Mouse (Mus musculus) kidney, postnatal 0 days (tissue): Measurements from ENCODE around the gene Tfcp2. TPM values are rescaled to one million over a fixed set of nuclear protein-coding genes. Genes with fewer than 3 reads are reported as not detected.

Experiments used
- ATAC-seq: fragments of 200-750 bp; cut with Nextera tagmentation; replicated peaks from 2 replicates; pipeline ENCODE4 v1.8.0; 2017; ENCODE audit warnings: low read depth, moderate number of reproducible peaks, moderate TSS enrichment, moderate library complexity; ENCODE audit not compliant: low FRiP score
- DNase-seq: peaks from one replicate; pipeline ENCODE4 v3.0.0-alpha.2; 2016; ENCODE audit warnings: low spot score
- H3K27ac ChIP-seq: fragments of 300-500 bp; sonication (generic); 2 replicates; pipeline ENCODE4 v1.5.1; 2014; ENCODE audit warnings: mild to moderate bottlenecking
- H3K27me3 ChIP-seq: fragments of 300-500 bp; sonication (generic); 2 replicates; pipeline ENCODE4 v1.6.1; 2014; ENCODE audit warnings: low read length, mixed read lengths; ENCODE audit not compliant: insufficient read depth
- H3K36me3 ChIP-seq: fragments of 300-500 bp; sonication (generic); 2 replicates; pipeline ENCODE4 v1.6.1; 2014; ENCODE audit warnings: low read length, mixed read lengths; ENCODE audit not compliant: insufficient read depth
- H3K4me1 ChIP-seq: fragments of 300-500 bp; sonication (generic); replicated peaks from 2 replicates; pipeline ENCODE4 v1.6.1; 2014; ENCODE audit warnings: antibody characterized with exemption, low read length, mixed read lengths; ENCODE audit not compliant: insufficient read depth
- H3K4me2 ChIP-seq: fragments of 300-500 bp; sonication (generic); 2 replicates; pipeline ENCODE4 v1.6.1; 2014; ENCODE audit warnings: mild to moderate bottlenecking, low read length, moderate library complexity, mixed read lengths
- H3K4me3 ChIP-seq: fragments of 300-500 bp; sonication (generic); replicated peaks from 2 replicates; pipeline ENCODE4 v1.5.1; 2014; ENCODE audit warnings: low read depth, low read length
- H3K9ac ChIP-seq: fragments of 300-500 bp; sonication (generic); 2 replicates; pipeline ENCODE4 v1.6.1; 2014; ENCODE audit warnings: low read depth, low read length
- H3K9me3 ChIP-seq: fragments of 300-500 bp; sonication (generic); replicated peaks from 2 replicates; pipeline ENCODE4 v1.6.1; 2016; ENCODE audit warnings: low read length, inconsistent platforms, mixed read lengths
- CTCF ChIP-seq: IDR thresholded peaks from 2 replicates; pipeline ENCODE4 v1.5.1; 2016; ENCODE audit warnings: antibody characterized with exemption, low read depth, mild to moderate bottlenecking, moderate library complexity
- WGBS: fragments of 180-500 bp; shearing (Covaris S2); extraction: QIAGEN DNeasy Blood & Tissue Kit; methylation state at CpG from one replicate; pipeline ENCODE4 v1.1.7; 2014; 5-methylcytosine and 5-hydroxymethylcytosine counted together
- polyA plus RNA-seq: library from polyadenylated mRNA; unstranded; fragments of >200 nt; fragmentation: Nextera tagmentation; extraction: Ambion mirVana; gene quantifications from 2 replicates; pipeline ENCODE4 v1.2.1, GENCODE M21; 2015

Tfcp2 gene
- 28.6 and 29.1 TPM in 2 replicates for polyA plus RNA-seq

- ATAC-seq: peak; percentile 99
Measured at GRCm38 (mm10) chr15:100551326-100552307, at the start of gene Tfcp2. Gene Tfcp2, minus strand, starts transcription at chr15:100552008.

DNA sequence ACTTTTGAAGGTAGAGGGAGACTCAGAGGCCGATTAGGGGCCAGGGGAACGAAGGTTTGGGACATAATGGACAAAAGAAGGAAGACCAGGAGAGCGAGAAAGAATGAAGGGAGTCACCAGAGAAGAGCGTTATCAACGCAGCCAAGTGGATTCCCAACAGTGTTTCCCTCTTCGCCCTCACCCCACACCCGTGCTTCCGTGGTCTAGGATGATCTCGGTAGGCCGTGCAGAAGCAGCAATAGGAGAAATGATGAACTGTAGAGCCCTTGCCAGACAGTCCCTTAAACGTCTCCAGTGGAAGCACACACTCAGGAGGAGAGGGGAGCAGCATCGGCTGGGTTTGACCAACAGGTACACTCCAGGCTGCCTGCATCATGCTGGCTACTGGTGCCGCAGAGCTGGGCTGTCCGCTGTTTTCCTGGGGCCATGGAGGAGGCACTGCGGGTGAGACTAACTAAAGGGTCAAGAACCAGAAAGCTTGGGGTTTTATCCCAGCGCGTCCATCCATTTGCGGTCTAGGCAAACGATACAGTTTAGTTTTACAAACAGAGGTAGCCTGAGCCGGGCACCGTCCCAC, 49.0 kb upstream of the Tfcp2 start:
- peak overlapping the region; percentile 96 for H3K4me3 ChIP-seq
- H3K9me3 ChIP-seq: no peaks in the 10 kb centered on the region
- H3K9ac ChIP-seq: peak overlapping the region; percentile 92; the same call in 1 of the 2 replicates
- no peak for ATAC-seq
- H3K27me3 ChIP-seq: no peaks in the 10 kb centered on the region
- H3K27ac ChIP-seq: peak overlapping the region; percentile 93
- DNase-seq: no peak
- peak overlapping the region; percentile 89 for H3K4me2 ChIP-seq
- H3K36me3 ChIP-seq: no peaks in the 10 kb centered on the region
- TF ChIP-seq CTCF: no peak
- H3K4me1 ChIP-seq: peaks cover 17% of the 10 kb centered on the region; the same call in 1 of the 2 replicates
- WGBS: 26% methylated on average over 21 of the region's 21 CpGs

More at GRCm38 (mm10) chr15:100551326-100552307, at the start of gene Tfcp2:
- WGBS: under 1% methylated on average over 83 of the region's 84 CpGs
- DNase-seq: peak; percentile 99
- Histone ChIP-seq H3K27ac (peak within 1 kb of the TSS; percentile 98), H3K4me3 (peak within 1 kb of the TSS; percentile 82), H3K4me2 (peak within 1 kb of the TSS; percentile 94), H3K9ac (peak within 1 kb of the TSS; percentile 91), H3K9me3 (no peaks in the 10 kb centered on the region), H3K36me3 (0 out of 2 replicates have a peak, but pooled peaks cover 3% of the 10 kb centered on the region), H3K4me1 (no peaks in the 10 kb centered on the region), H3K27me3 (no peaks in the 10 kb centered on the region)
- TF ChIP-seq CTCF: peak; percentile 3; the same call in 1 of the 2 replicates

- WGBS: under 1% methylated on average over 34 of the region's 35 CpGs
- ATAC-seq (peak; percentile 71), DNase-seq (peak; percentile 88)
- Histone ChIP-seq H3K27ac (peak overlapping the region; percentile 93), H3K4me1 (peaks cover 17% of the 10 kb centered on the region; the same call in 1 of the 2 replicates), H3K9ac (peak overlapping the region; percentile 92), H3K4me2 (peak overlapping the region; percentile 89), H3K4me3 (peak overlapping the region; percentile 96), H3K36me3 (no peaks in the 10 kb centered on the region), H3K27me3 (no peaks in the 10 kb centered on the region), H3K9me3 (no peaks in the 10 kb centered on the region)
- peak; percentile 60 for TF ChIP-seq CTCF
Measured at GRCm38 (mm10) chr15:100600047-100600695, 48.4 kb upstream of the Tfcp2 start.

DNA sequence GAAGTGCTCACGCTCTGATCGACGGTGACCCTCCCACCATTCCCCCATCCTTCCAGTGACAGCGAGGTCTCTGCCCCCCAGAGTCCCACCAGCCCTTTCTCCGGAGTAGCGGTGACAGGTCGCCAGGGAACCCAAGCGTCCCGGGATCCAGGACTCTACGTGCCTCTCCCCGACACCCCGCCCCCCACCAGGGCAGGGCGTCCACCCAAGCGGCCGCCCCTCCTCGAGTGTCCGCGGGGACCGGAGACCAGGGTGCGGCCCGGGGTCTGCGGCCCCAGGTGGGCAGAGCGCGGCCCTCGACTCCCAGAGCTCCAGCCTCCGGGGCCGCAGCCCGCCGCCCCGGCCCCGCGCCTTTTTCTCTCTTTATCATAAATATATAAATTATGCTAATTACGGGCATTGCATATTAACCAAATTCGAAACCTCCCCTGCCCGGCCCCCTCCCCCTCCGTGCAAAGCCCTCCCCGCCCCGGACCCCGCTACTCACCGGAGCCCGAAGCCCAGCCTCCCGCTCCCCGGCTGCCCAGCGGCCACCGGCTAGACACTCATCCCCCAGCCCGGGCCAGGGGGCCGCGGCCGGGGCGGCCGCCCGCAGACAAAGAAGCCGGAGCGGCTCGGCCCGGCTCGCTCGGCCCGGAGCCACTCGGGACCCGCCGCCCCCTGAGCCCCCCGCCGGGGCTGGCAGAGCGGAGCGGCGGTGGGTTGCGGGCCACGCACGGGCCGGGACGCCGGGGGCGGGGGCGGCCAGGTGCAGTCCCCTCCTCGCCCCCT, 47.7 kb upstream of the Tfcp2 start, which contains the start of gene Pou6f1:
Gene Pou6f1, minus strand, starts transcription at position 709 of the 771 bp plus-strand sequence.
- TF ChIP-seq CTCF: no peak
- peak; percentile 60 for ATAC-seq
- peak within 1 kb of the TSS; percentile 96 for H3K4me3 ChIP-seq
- H3K36me3 ChIP-seq: no peaks in the 10 kb centered on the region
- peaks cover 14% of the 10 kb centered on the region; the same call in 1 of the 2 replicates for H3K4me1 ChIP-seq
- H3K9me3 ChIP-seq: no peaks in the 10 kb centered on the region
- peak within 1 kb of the TSS; percentile 89 for H3K4me2 ChIP-seq
- no peaks in the 10 kb centered on the region for H3K27me3 ChIP-seq
- peak within 1 kb of the TSS; percentile 93 for H3K27ac ChIP-seq
- WGBS: under 1% methylated on average over 75 of the region's 76 CpGs
- peak; percentile 35 for DNase-seq
- peak within 1 kb of the TSS; percentile 92 for H3K9ac ChIP-seq

- WGBS: 2% methylated on average over 12 of the region's 12 CpGs
- Histone ChIP-seq H3K4me3 (peak overlapping the region; percentile 96), H3K27me3 (no peaks in the 10 kb centered on the region), H3K4me1 (peaks cover 14% of the 10 kb centered on the region; the same call in 1 of the 2 replicates), H3K9ac (peak overlapping the region; percentile 92), H3K36me3 (no peaks in the 10 kb centered on the region), H3K27ac (peak overlapping the region; percentile 93), H3K9me3 (no peaks in the 10 kb centered on the region), H3K4me2 (peak overlapping the region; percentile 89)
- TF ChIP-seq CTCF: no peak
- DNase-seq (peak; percentile 73), ATAC-seq (no peak)
Measured at GRCm38 (mm10) chr15:100598883-100599275, 47.1 kb upstream of the Tfcp2 start.
